8 mouse cellular contexts compared by ENCODE assay signal in the genomic region with DNA sequence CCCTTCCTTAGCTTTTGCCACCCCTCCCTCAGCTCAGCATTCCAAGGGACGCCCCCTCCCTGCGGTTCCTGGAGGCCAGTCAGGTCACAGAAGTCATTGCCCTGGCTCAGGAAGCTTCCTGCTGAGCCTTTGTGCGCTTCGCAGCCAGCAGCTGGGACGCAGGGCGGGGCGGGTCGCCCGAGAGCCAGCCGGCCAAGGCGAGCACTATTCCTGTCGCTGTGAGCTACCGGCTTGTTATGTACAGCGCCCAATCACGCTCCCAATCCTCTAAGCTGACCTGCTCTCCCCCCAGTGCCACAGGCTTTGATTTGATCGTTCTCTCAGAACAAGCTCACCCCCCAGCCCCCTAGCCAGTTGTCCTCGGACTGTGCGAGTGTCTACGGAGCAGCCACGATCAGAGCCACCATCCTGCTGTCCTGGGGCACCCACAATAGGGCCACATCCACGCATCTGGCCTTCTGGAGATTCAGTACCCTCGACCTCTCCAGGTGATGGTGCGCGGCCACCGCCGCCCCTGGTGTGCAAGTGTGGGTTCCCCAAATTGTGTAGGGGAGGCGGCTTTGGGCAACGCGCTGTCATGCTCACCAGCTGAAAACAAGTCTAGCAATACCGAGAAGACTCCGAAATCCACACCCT. TPM values are rescaled to one million over a fixed set of nuclear protein-coding genes. Genes with fewer than 3 reads are reported as not detected.
A peak's percentile ranks its signal among the peaks of the same experiment; 100 is the strongest.
DNase-seq lines count a peak whose midpoint lies in the region; ATAC-seq and TF ChIP-seq lines count a peak whose summit lies in the region.
"Had no signal": no experiment of that assay in that cellular context is flagged by ENCODE, and none has a peak within 500 bp of the region (broad histone marks: within the 10 kb centered on the region; RNA-seq: fewer than 3 reads in every experiment).

No protein-coding gene starts in this region.

- H3K4me3 ChIP-seq in hindbrain, embryonic 13.5 days, result peak overlapping the region; percentile 27
- peak overlapping the region; percentile 27 for H3K4me3 ChIP-seq in midbrain, embryonic 15.5 days
- no peak overlapping the region for H3K4me3 ChIP-seq in thymus, adult 2 months (ENCODE audit: control insufficient read depth, insufficient read depth, low read length)

- TF ChIP-seq CTCF in thymus, adult 2 months (IDR thresholded peaks at IDR 0.05; ENCODE audit: borderline replicate concordance, control insufficient read depth, extremely low read depth, insufficient read depth, low read length, poor library complexity), result no peak

- H3K9ac ChIP-seq in hindbrain, embryonic 13.5 days, result peak overlapping the region; percentile 46
- H3K9ac ChIP-seq in midbrain, embryonic 15.5 days, result no peak overlapping the region

- H3K36me3 ChIP-seq in hindbrain, embryonic 13.5 days, result no peaks in the 10 kb centered on the region
- no peaks in the 10 kb centered on the region for H3K36me3 ChIP-seq in midbrain, embryonic 15.5 days (replicated peaks)
- no peaks in the 10 kb centered on the region for H3K36me3 ChIP-seq in thymus, adult 2 months (ENCODE audit: control insufficient read depth, insufficient read depth, low read length)

- peak; percentile 74 for ATAC-seq in hindbrain, embryonic 13.5 days (ENCODE audit: low FRiP score)
- peak; percentile 77 for ATAC-seq in midbrain, embryonic 15.5 days (replicated peaks)

- H3K27ac ChIP-seq in hindbrain, embryonic 13.5 days, result no peak overlapping the region
- no peak overlapping the region for H3K27ac ChIP-seq in midbrain, embryonic 15.5 days
- H3K27ac ChIP-seq in thymus, adult 2 months (ENCODE audit: control insufficient read depth, insufficient read depth, low read length), result no peak overlapping the region

- peak overlapping the region; percentile 54 for H3K4me2 ChIP-seq in hindbrain, embryonic 13.5 days
- peak overlapping the region; percentile 50 for H3K4me2 ChIP-seq in midbrain, embryonic 15.5 days

- DNase-seq in WW6 (ENCODE audit: low read depth, low spot score), result peak; percentile 38
- peak; percentile 49 to 63 for DNase-seq in cerebellum, adult 18-20 months
- DNase-seq in forelimb bud, embryonic 11.5 days (ENCODE audit: low read depth, low spot score), result peak; percentile 30
- DNase-seq in thymus, adult 2 months, result no peak
- no peak for DNase-seq in T-cell, adult 2 months (ENCODE audit: low spot score)

- 26% methylated on average over 23 of the region's 31 CpGs for WGBS in hindbrain, embryonic 13.5 days
- 21% methylated on average over 31 of the region's 31 CpGs for WGBS in midbrain, embryonic 15.5 days
- WGBS in thymus, adult 2 months, result 3% methylated on average over 31 of the region's 31 CpGs

- H3K9me3 ChIP-seq in hindbrain, embryonic 13.5 days, result no peaks in the 10 kb centered on the region
- no peaks in the 10 kb centered on the region for H3K9me3 ChIP-seq in midbrain, embryonic 15.5 days

- H3K4me1 ChIP-seq in hindbrain, embryonic 13.5 days (replicated peaks), result peaks cover 7% of the 10 kb centered on the region
- H3K4me1 ChIP-seq in midbrain, embryonic 15.5 days, result 0 out of 2 replicates have a peak, but pooled peaks cover 3% of the 10 kb centered on the region
- no peaks in the 10 kb centered on the region for H3K4me1 ChIP-seq in thymus, adult 2 months (replicated peaks; ENCODE audit: control insufficient read depth, insufficient read depth, low read length)

- peaks cover 21% of the 10 kb centered on the region; the same call in 1 of the 2 replicates for H3K27me3 ChIP-seq in hindbrain, embryonic 13.5 days
- H3K27me3 ChIP-seq in midbrain, embryonic 15.5 days (replicated peaks), result 0 out of 2 replicates have a peak, but pooled peaks cover 3% of the 10 kb centered on the region
- no peaks in the 10 kb centered on the region for H3K27me3 ChIP-seq in thymus, adult 2 months (ENCODE audit: control insufficient read depth, insufficient read depth, low read length)

- TF ChIP-seq POLR2A in thymus, adult 2 months (IDR thresholded peaks at IDR 0.05; ENCODE audit: control insufficient read depth, extremely low read depth, insufficient read depth, low read length, poor library complexity), result no peak

RNA-seq across cellular contexts. Expression of a gene that starts 0.5 kb away (rescaled TPM):
- polyA plus RNA-seq in hindbrain, embryonic 13.5 days (2015; fragmentation: Nextera tagmentation; extraction: Ambion mirVana), result 2.1 and 2.6 TPM in 2 replicates
- polyA plus RNA-seq in midbrain, embryonic 15.5 days (2015; fragmentation: Nextera tagmentation; extraction: Ambion mirVana), result 2.9 and 3.0 TPM in 2 replicates
- 0.15 TPM in 1 of 2 replicates, not detected in the other for polyA plus RNA-seq in thymus, adult 2 months (2012; rRNA removed)
- polyA plus RNA-seq: spleen, adult 2 months had no signal

Comparison
In these comparisons a context has a peak if more than half of its experiments do, and no peak if none do; other contexts are left out.
1. DNase-seq: peak in WW6 (single experiment), cerebellum, adult 18-20 months (2 of 2) and forelimb bud, embryonic 11.5 days (single experiment); none in thymus, adult 2 months (single experiment) and T-cell, adult 2 months (single experiment).